Mouse (Mus musculus) heart, postnatal 10 days (tissue): Measurements from ENCODE around the gene Paqr4. TPM values are rescaled to one million over a fixed set of nuclear protein-coding genes. Genes with fewer than 3 reads are reported as not detected.
A peak's percentile ranks its signal among the peaks of the same experiment; 100 is the strongest.

Experiments
- DNase-seq, 2 experiments: peaks; one replicate each; pipeline ENCODE4 v3.0.0; 2021
- intact Hi-C: fragments of 180-260 bp; cut with DNase I; formaldehyde crosslinking; loops from one replicate; pipeline ENCODE4 v1.15.1; 2025
- total RNA-seq, 2 experiments: library from RNA; stranded (reverse); gene quantifications; 2 replicates each; pipeline ENCODE4 v1.2.3; 2021

Paqr4 gene
- total RNA-seq, 2 experiments from 2014 or later, result 17.5 to 22.0 TPM

DNA sequence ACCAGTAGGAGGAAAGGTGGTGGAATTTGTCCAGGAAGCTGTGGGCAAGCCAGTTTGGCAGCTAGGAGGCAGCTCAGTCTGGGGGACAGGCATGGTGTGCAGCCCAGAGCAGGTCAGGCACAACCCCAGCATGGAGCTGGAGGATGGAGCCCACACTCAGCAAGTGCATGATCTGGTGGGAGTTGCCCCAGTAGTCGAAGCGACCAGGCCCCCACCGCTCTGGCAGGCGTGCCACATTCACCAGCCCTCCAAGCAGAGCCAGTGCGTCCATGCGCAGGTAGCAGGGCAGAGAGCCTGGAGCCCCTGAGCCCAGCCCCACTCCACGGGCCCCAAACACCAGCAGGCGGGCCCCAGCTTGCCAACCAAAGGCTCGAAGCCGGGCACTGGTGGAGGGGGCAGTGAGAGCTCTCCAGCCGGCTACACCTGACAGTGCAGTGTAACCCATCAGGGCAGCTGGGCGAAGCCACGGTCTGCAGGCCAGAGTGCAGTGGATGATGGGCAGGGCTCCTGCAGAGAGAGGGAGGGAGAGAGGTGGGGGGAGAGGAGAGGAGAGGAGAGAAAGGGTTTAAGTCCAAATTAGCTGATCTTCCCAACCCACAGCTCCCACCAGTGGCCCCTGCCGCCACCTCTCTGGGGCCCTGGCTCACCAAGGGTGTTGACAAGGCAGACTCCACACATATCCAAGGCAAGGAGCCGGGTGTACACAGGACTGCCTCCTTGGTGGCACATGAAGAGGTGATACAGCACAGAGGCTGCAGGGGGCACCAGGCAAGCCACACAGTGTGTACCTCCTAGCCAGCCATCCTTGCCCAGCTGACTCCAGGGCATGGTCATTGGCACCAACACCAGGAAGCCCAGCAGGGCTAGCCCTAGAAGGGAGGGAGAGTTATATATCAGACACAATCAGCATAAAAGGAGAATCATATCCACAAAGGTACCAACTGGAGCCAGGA lies 2.9 kb downstream of the Paqr4 start:
- intact Hi-C loops, result no loop called here
- no peak for DNase-seq

DNA sequence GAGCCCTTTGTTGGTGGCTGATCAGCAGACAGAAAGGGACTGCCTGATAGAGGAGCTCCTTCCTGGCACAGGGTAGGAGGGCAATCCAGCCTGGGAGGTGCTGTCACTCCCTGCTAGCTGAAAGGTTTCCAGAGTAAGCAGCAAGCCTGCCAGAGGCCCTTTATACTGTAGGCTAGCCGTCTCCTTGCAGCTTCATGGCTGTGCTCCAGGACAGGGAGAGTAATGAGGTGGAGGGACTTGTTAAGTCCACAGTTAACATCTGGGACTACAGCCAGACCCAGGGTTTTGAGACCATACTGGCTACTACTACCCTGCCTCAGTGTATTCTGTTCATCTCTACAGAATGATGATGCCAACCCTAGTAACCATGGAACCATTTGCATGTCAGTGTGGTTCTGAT lies 6.3 kb downstream of the Paqr4 start:
- no peak for DNase-seq
- intact Hi-C loops, result no loop called here

DNA sequence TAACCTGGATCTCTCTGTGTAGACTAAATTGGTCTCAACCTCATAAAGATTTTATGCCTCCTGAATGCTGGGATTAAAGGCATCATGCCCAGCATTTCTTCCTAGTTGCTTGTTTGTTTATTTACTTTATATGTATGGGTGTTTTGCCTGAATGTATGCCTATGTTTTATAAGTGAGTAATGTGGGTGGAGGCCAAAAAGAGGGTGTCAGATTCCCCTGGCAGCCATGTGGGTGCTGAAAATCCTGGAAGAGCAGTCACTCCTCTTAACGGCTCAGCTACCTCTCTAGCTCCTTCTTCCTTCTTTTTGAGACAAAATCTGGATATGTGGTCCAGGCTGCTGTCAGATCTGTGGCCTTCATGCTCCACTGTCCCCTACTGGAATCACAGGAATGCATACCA lies 10.2 kb downstream of the Paqr4 start:
- intact Hi-C loops, result no loop called here
- DNase-seq, result no peak

- intact Hi-C loops, result no loop called here
These were observed 13.9 kb downstream of the Paqr4 start for GRCm38 (mm10) chr17:23726758-23727142.

DNA sequence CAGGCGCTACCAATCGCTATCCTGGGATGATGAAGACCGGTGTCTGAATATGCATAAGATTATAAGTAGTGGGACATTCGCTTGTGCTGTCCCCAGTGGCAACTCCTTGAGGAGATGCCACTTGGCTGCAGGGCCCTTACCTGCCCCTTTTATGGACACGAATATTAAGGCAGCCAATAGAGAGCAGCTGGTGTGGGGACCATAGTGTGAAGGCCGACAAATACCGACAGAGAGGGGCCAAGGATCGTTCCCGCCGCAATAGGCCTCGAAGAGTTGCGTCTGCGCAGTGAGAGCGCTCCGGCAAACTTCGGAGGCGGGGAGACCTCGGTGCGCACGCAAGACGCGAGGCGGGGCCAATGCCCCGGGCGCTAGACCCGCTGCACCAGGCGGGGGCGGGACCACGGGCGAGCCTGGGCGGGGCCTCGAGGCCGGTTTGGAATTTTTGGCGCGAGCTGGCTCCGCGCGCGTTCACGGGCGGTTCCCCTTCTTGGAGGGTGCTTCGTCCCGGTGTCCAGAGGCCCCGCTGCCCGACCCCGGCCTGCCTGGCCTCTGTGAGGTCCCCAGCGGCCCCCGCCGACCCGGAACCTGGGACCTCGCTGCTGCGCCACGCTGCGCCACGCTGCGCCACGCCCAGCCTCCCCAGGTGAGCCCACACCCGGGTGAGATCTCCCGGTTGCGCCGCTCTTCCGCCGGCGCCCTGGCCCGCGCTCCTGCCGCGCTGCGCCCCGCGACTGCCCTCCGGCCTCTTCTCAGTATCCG lies 14.5 kb downstream of the Paqr4 start, which contains the start of gene Pkmyt1:
Gene Pkmyt1 (plus strand): TSS at position 338 of the 759 bp plus-strand sequence.
- intact Hi-C loops, result no loop called here
- DNase-seq, result peak; percentile 96 to 97

More at GRCm38 (mm10) chr17:23726758-23727142, 13.9 kb downstream of the Paqr4 start:
- peak; percentile 87 to 88 for DNase-seq

GRCm38 (mm10) chr17:23725477-23725876 lies 15.2 kb downstream of the Paqr4 start:
- intact Hi-C loops, result no loop called here
- DNase-seq, result no peak

- intact Hi-C loops, result no loop called here
- DNase-seq, result no peak
These were observed 18.1 kb downstream of the Paqr4 start, which contains the start of gene 1520401A03Rik for GRCm38 (mm10) chr17:23722376-23723125. TSS of gene 1520401A03Rik (minus strand) at chr17:23722783.

DNA sequence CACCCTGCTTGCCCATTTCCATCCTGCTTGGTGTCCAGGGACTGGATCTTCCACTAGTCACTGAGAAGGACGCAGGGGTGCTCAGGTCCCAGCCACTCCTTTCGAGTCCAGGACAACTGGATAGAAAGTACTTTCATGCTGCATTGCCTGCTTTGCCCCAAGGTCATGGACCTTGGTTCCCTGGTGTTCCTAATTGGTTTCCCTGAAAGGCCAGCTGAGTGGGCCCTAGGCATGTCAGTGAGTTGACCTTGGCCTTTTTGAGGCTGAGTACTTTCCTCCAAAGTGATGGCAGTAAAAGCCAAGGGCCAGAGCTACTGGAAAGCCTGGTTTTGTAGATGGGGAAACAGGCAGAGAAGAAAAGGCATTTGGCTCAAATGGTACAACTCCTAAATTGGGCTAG lies 18.8 kb downstream of the Paqr4 start:
- intact Hi-C loops, result no loop called here

DNA sequence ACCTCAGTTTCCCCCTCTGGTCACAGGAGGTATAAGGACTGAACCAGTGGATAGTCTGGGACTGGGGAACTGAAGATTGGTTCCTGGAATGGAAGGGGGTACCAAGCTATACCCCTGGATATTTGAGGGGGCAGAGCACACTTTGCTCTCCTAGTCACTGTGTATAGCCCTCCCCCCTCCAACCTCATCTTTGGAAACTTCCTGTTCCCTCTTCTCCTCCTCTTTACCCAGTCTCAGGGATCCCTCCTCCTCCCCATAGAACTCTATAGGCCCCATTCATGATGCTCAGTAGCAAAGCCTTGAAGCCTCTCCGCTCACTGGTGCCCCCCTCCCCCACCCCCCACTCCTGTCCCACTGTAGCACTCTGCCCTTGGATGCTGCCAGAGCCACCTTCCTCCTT lies 21.2 kb downstream of the Paqr4 start:
- intact Hi-C loops, result no loop called here
- DNase-seq, result no peak

More for the DNA sequence above, 18.8 kb downstream of the Paqr4 start:
- no peak for DNase-seq

- intact Hi-C loops, result no loop called here
- no peak for DNase-seq
These were observed 23.7 kb downstream of the Paqr4 start for GRCm38 (mm10) chr17:23717003-23717402.

DNA sequence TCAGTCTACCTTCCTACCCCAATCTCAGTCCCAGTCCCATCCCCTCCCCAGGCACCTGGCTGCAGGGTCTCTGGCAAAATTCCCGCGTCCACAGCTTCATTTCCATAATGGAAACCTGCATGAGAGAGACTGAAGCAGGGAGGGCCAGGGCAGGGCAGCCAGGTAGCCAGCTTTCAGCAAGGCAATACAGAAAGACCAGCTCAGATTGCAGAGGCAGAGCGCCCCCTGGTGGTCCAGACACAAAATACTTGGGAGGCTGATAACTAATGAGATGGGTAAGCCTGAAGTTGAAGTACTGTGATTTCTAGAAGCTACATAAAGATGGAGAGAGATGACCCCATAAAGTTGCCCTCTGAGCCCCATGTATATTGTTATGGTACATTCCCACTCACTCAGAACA lies 34.5 kb downstream of the Paqr4 start:
- intact Hi-C loops, result loop anchor here (2.0 to 5.0 kb wide), 2 partner anchors 44 to 135 kb away; partner anchors contain the start of gene Bicdl2
- DNase-seq, result peak; percentile 75 to 83

GRCm38 (mm10) chr17:23705525-23706104 lies 35.1 kb downstream of the Paqr4 start:
- DNase-seq, result no peak
- intact Hi-C loops, result loop anchor here (2.0 to 5.0 kb wide), 2 partner anchors 43 to 135 kb away; partner anchors contain the start of gene Bicdl2

DNA sequence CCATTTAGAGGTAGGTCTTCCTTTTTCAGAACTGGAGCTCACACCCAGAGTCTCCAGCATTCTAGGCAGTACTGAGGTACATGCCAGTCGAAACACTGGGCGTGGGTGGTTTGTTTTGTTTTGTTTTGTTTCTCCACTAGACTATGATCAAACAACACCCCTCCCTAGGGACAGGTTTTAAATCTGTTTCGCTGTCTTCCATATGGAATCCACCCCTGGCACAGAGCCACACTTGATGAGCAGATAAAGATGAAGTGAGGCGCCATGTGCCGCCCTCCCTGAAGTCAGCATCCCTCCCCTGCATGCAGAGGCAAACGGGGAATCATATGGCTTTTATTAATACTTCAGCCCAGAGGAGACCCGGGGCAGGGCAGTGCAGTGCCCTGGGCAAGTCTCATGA lies 35.9 kb downstream of the Paqr4 start:
- DNase-seq, result no peak
- intact Hi-C loops, result loop anchor here (5.0 kb wide), 1 partner anchor 42 kb away; the partner anchor contains the start of gene Bicdl2

DNA sequence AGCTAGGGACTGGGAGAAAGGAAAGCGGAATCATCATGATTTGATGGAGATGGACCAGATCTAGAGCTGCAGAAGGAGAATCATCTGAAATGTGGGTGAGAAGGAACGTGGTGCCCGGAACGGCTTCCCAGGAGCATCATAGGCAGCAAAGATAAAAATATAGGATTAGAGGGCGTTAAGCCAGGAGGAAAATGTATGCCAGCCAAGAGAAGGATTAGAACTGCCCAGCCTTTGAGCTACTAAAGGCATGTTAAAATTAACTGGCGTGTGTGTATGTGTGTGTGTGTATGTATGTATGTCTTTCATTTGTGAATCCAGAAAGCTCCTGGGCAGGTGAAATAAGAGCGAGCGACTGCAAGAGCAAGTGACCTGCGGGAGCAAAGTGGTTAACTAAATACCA lies 37.4 kb downstream of the Paqr4 start:
- intact Hi-C loops, result no loop called here
- DNase-seq, result no peak

DNA sequence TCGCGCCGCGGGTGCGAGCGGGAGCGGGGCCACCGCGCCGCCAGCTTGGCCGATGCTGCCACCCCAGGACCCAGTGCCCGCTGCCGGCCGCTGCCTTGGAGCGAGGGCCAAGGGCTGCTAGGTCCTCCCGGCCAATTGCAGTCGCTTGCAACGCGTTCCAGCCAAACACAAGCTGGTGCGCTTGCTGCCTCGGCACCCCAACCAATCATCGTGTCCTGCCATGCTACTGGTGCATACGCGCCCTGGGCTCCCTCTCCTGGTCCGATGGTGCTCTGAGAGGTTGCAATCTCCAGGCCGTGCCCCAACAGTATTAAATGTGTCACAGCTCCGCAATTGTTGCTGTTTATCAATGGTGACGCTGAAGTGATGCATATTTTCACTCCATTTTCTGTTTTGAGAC lies 40.6 kb downstream of the Paqr4 start:
- intact Hi-C loops, result no loop called here
- peak; percentile 92 to 94 for DNase-seq

DNA sequence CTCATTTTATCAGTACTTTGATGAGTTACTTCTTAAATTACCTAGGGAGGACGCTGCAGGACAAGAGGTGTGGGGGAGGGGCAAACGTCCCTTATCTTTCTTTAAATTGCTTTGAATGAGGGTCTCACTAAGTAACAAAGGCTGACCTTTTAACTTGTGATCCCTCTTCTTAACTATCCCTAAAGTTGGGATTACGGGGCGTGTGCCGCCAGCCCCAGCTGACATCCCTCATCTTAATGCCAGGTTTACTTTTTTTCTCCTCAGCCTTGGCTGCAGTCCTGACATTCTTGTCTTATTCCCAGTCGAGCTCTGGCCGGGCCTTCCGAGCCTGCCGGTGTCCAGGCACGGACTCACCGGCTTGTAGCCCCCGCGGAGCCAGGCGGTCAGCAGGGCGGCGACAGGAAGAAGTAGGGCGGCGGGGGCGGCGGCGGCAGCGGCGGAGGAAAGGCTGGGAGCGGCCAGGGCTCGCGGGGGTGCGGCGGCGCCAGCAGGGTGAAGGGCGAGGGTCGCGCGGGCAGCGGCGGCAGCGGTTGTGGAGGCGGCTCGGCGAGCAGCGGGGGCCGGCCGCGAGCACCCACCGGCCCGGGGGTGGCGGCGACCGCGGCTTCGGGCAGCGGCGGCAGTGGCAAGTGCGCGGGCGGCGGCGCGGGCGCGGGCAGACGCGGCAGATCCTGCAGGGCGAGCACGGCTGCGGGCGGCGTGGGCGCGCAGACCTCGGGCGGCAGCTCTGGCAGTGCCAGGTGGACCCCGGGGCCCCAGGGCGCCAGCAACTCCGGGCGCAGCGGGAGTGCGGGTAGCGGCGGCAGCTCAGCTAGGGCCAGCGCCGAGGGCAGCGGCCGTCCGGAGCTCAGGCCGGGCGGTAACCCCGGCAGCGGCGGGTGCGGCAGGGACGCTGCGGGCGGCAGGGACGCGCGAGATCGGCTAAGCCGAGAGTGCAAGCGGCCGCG lies 41.3 kb downstream of the Paqr4 start:
- peak; percentile 65 to 67 for DNase-seq
- intact Hi-C loops, result loop anchor here (1.0 kb wide), 1 partner anchor 22 kb away; the partner anchor contains the start of gene Tnfrsf12a

GRCm38 (mm10) chr17:23695801-23696200 lies 44.9 kb downstream of the Paqr4 start:
- no peak for DNase-seq
- intact Hi-C loops, result no loop called here

GRCm38 (mm10) chr17:23694491-23694890 lies 46.2 kb downstream of the Paqr4 start:
- intact Hi-C loops, result no loop called here
- no peak for DNase-seq
